Mouse (Mus musculus) spleen, adult 12 weeks (tissue): ENCODE measurements around the gene Rab3il1.

ENCODE experiments used
- DNase-seq: peaks from one replicate; pipeline ENCODE4 v3.0.0; 2022; ENCODE audit warnings: low spot score

Rab3il1 gene

DNA sequence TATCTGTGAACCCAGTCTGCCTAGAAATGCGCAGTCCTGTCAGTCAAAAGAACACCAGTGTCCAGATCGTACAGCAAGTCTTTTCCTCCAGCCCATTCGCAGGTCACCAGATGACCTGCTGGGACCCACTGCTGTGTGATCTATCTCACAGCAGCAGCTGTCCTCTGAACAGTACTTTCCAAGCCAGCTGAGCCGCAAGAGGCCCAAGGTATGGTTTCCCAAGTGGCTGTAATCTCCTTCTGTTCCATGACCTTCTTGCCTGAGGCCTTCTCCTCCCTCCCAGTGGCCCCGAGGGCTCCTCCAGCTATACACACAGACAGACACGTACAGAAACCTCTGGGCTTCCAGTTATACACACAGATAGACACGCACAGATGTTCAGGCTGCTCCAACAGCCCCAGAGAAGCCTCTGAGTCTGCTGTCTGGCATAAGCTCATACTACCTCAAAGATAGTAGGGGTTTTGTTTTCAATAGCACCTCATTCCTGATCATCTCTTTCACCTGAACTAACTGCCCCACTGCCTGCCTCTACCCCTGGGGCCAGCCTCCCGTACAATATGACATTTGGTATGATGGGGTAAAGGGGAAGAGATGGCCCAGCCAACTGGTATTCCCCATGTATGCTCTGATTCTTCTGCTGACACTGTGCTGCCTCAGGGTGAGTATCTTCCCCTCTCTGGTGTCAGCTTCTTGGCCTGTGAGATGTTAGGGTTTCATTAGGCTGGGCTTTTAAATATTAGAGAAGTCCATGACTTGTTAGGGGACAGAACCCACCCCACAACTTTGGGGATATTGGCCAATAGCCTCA lies 59.5 kb downstream of the Rab3il1 start:
- no peak for DNase-seq

DNA sequence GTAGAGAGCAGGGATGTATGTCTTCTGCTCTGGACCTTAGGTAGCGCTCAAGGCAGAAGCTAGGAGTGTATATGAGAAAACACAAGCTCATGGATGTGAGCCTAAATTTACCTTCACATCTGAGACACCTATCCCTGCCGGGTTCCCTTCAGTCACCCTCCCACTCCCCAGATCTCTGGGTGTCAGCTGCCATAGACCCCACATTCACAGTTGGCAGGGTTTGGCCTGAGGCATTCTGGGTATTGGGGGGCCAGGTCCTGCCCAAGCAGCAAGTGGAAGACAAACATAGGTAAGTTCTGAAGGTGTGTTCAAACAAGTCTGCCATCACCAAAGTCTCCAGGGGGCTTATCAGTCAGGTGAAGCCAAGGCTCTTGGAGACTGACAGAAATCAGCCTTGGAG lies 60.2 kb downstream of the Rab3il1 start:
- no peak for DNase-seq

DNA sequence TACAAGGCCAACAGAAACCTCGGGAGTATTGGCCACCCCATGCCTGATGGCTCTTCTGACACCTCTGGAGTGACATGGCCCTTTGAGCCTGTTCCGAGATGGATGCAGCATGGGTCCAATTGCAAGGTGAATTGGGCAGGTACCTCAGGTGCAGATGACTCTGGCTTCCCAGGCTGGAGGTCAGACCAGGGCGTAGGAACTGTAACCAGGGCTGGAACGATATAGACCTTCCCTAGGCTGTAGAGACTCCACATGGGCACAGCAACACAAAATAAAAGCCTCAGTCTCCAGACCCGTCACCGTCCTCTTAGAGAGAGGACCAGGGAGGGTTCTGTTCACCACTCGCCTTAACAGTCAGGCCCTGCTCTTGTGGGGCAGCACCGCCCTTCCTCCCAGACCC lies 60.8 kb downstream of the Rab3il1 start:
- DNase-seq: no peak

DNA sequence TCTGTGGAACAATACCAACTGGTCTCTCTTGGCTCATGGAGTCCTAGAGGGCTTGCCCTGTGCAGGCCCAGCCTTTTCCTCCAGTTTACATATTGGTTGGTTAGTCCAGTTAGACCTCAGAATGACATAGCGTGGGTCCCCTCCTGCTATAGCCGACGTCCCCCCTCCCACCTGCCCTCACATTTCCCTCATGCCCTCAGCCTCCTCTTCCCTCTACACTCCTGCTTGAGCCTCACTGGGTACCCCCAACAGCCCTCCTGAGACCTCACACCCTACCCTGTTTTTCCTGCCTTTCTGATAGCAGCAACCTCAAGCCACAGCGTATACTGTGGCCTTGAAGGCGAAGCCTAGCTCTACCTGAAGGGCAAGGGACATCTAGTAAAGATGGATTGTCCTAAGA lies 61.4 kb downstream of the Rab3il1 start:
- no peak for DNase-seq

DNA sequence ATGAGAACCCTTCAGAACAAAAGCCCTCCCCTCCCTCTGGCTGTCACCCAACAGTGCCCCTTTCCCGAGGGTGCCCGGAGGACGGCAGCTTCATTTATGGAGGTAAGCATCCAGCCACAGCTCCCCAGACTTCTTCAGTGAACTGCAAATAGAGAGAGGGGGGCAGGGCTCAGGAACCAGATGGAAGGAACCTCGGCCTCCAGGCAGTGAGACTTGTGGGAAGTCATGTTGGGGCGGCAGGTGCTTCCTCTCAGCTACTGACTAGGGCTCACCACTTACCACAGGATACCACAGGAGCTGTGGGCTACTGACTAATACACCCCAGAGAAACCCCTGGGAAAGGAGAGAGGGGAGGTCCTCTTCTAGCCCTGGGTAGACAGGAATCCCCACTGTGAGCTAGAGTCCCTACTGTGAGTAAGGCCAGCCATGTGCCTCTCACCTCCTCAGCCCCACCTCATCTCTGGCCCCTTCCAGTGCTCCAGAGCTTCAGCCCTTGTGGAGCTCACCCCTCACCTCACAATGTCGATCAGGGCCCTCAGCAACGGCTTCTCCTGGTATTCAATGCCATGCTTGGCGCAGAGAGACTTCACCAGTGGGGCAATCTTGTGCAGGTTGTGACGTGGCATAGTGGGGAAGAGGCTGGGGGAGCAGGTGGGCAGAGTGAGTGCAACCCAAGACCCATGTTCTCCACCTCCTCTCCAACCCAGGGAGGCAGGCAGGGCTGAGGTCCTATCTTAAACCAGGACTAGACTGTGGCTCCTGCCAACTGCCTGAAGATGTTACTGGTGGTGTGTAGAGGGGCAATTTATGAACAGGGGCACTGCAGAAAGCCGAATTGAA lies 62.9 kb downstream of the Rab3il1 start:
- no peak for DNase-seq

DNA sequence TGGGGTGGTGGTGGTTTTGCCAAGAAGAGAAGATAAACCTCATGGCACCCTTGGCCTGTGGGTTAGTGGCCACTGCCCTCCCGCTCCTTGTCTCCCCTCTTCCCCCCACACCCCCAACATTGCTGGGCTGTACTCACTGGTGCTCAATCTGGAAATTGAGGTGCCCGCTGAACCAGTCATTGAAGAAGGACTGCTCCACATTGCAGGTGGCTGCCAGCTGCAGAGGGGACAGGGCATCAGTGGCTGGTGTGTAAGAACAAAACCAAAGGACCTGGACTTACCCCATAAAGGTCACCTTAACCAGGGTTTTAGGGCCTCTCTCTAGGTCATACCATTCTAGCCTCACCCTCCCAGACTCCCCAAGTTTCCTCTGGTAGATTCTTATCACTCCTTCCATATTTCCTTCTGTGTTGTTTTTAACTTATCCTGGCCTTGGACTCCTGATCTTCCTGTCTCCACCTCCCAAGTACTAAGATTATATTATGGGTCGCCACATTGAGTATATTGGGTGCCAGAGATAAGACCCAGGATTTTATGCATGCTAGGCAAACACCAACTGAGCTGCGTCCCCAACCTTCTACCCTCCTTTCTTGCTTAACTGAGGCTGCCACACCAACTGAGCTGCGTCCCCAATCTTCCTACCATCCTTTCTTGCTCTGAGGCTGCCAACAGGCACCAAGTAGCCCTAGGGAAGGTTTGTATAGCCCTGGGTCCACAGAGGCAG lies 64.2 kb downstream of the Rab3il1 start:
- no peak for DNase-seq

DNA sequence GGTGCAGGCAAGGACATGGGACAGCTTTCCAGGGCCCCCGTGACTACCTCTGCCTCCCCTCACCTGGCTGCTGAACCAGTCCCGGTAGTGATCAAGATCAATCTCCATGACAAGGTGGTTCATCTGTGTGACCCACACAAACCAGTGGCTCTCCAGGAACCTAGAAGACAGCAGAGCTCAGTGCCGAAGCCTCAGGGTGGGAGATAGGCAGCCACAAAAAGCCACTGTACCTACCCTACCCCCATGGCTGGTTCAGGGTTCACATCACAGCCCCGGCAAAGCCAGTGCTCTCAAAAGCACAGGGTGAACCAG lies 64.7 kb downstream of the Rab3il1 start:
- no peak for DNase-seq

DNA sequence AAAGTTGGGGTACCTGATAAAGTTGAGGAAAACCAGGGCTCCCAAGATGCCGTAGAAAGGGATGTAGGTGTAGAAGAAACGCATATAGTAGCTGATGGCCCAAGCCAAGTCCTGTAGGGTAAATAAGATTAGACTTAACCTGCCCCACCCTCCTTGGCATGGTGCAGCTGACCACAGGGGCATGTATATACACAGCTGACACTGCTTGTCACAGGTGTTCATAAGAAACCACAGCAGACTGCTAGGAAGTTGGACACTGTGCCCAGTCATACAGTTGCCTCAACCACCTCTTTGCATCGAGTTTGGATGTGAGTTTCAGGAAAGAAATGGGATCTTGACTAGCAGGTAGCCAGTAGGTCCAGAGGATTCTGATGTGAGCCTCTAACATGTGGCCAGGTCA lies 65.0 kb downstream of the Rab3il1 start:
- no peak for DNase-seq

DNA sequence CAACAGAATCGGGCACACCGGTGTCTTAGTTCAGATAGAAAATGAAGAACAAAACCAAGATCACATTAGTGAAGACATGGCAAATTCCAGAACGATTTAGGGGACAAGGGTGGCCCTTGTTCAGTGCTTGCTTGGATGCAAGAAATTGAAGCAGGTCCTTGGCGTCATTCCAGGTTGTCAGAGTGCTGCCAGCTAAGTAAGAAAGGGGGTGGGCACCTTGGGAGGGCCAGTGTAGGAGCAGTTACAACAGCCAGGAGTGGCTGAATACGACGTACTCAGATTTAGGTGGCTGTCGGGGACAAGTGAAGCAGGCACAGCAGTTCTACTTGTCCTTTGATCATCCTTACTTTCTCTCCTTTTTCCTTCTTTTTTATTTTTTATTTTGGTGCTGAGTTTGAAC lies 66.2 kb downstream of the Rab3il1 start:
- DNase-seq: no peak

DNA sequence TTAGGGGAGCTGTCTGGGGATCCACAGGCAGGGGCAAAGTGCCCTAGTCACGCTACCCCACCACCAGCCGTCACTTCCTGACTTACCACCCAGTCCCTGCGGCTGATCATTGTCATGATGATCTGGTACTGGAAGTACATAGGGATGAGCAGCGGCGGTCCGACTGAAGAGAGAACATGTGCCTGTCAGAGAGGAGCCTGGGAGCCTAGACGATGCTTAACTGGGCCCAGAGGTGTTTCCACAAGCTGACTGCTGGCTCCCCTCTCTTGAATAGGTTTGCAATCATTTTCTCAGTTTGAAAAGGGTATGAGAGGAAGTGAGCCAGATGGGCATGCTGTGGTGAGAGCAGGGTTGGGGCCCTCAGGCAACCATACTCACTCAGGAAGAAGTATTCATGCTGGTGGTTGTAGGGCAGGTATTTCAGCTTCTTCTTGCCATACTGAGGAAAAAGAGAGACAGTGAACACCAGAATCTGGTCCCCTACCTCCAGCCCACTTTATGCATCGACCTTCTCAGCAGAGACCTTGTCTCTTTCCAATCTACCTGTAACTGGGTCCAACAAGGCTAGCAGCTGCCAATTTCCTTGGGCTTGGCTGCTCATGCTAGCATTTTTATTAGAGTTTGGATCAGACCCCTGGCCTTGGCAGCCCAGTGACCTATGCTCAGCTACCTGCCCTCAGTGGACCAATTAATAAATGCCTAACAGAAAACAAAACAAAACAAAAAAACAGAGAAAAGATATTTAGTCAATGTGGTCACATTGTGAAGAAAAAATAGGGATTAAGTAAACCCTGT lies 68.9 kb downstream of the Rab3il1 start:
- no peak for DNase-seq

DNA sequence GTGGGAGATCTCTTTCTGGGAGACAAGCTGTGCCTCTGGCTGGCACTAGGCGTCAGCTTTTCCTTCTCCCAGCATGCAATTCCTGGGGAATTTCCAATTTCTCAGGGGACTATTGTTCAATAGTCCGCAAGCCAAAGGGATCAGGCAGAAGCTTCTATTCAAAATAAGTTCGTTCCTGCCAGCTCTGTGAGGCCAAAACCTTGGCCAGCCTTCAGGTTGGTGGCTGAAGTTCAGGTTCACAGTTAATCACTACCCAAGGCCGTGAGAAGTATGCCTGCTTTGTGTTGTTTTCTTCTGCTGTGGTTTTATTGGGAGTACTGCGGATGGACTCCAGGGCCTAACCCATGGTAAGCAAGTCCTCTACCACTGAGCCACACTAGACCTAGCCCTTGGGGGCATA lies 69.7 kb downstream of the Rab3il1 start:
- no peak for DNase-seq

DNA sequence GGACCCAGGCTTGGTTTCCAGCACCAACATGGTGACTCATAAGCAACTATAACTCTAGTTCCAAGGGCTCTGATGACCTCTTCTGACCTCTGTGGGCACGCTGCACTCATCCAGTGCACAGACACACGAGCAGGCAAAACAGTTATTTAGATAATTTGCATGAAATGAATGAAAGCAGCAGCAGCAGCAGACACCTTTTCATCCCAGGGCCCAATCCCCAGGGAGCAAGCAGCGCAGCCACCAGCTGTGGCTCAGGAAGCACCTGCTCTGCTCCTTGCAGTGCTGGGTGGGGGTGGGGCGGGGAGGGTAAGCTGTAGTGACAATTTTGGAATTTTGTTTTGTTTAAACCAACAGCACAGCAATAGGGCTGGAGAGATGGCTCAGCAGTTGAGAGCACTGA lies 70.4 kb downstream of the Rab3il1 start:
- DNase-seq: no peak

DNA sequence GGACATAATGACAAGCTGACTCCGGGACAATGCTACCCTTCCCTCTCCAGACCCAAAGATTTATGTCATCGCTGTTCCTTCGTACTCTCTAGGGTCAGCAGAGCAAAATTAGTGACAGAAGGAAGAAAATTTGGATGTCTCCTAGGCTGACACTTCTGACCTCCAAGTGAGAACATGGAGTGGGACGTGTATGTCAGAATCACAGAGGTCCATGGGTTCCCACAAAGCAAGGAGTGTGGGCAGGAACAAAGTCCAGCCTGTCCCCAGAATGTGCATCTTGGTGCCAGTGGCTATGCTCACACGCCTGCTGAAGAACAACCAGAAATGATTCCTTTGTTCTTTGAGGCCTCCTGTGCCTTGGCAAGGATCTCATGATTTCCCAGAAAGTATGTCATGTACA lies 71.7 kb downstream of the Rab3il1 start:
- DNase-seq: no peak

DNA sequence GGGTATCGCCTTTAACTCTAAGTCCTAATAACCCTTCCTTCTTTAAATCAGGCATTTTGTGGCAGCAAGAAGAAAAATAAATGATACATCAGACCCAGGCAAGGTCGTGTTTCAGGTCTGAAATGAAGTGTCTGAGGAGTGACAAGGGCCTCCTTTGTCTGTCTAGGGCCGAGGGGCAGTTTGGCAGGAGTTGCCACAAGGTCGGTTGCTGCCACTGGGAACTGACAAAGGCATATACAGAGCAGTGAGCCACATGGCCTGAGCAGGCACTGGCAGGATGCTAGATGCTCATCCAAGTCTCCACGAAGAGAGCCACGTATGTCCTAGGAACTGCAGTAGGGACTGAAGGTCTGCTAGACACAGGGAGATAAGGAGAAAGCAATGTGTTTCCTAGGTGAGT lies 76.9 kb downstream of the Rab3il1 start:
- DNase-seq: no peak

DNA sequence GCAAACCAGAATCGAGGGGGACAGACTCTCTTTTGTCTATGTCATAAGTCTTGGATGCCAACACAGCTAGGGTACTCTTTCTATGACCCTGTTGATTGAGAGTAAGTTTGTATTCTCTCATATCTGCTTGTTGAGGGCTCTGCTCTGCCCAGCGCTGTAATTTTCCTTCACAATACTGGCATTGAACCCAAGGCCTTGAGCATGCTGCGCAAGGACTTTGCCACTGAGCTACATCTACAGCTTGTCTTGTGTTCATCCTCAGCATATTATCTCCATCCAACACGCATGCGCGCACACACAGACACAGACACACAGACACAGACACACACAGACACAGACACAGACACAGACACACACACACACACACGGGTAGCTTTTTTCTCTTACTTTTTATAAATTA lies 78.9 kb downstream of the Rab3il1 start:
- DNase-seq: no peak

DNA sequence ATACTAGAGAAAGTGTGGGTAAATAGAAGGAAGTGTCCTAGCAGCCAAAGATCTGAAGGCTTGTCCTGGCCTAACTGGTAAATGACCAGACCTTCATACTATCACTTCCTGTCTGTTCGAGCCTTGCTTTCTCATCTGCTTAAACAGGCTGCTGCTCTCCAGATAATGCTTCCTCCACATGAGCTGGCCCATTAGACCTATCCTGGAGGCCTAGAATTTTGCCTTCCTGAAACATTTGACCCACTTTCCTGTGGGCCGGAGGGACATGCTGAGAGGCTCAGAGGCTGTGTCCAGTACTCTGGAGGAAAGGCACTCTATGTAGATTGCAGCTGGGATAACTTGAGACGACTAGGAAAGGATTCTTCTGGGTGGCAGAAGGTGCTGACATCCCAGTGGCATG lies 80.6 kb downstream of the Rab3il1 start:
- no peak for DNase-seq

DNA sequence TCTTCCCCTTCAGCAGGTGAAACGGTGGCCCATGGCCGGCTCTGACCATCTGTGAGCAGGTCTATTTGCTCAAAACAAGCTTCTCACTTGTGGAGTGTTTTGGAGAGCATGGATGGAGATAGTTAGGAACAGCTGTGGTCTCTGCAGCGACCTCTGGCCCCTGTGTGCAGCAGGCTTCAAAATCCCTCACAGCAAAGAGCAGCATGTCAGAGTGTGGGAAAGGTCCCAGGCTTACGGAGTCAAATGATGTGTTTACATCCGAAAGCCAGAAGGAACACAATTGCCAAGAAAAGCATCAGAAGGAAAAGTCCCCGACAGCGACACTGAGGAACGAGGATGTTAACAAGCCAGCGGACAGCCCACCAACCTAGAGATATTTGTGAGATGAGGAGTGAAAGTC lies 84.0 kb downstream of the Rab3il1 start:
- DNase-seq: no peak

DNA sequence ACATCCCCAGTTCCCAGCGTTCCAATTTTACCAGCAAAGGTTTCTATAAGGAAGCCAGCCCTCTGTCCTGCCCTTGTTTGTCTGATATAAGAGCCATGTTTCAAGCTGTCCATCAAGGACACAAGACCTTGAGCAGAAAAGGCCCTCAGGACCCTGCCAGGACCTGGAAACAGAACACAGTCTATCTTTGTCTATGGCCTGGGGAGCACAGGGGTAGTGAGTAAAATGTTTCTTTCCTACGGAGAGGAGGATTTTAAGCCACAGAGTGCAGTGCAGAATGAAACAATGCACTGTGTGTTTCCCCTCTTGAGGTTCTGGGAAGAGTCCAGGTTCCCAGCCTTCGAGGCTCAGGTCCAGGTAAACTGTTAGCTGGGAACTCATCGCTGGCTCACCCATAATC lies 85.5 kb downstream of the Rab3il1 start:
- DNase-seq: no peak
